Mouse (Mus musculus): ENCODE measurements at regions not wholly inside any gene's neighbourhood (a gene's known extent, or its start where the extent isn't known, plus 50 kb on each side); places are given as distances from the start of the nearest gene placed in this dataset.

DNA sequence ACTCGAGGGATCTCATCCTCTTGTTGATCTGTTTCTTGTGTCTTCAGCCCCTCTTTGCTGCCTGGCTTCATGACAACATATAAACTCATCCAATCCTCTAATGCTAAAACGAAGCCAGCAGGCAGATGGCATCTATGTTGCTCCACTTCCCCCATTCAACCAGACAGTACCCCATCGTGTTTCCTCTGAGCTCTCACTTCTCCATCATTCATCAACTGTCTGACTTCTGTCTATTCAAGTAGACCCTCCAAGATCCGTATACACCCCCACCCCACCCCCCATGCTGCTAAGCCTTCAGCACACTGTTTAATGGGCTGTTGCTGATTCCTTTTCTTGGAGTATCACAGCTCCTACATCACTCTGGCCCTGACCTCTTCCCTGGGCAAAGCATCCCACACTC lies 429.0 kb downstream of the Nedd1 start:
- ATAC-seq (ENCODE audit: insufficient number of reproducible peaks, insufficient read depth, low FRiP score, low TSS enrichment, low read depth), result no peak
- Histone ChIP-seq H3K9me3 (no peaks in the 10 kb centered on the region), H3K4me2 (no peak overlapping the region), H3K27ac (no peak overlapping the region), H3K36me3 (no peaks in the 10 kb centered on the region), H3K4me1 (replicated peaks) (peaks cover 14% of the 10 kb centered on the region; the same call in 1 of the 2 replicates), H3K27me3 (no peaks in the 10 kb centered on the region), H3K4me3 (replicated peaks) (no peak overlapping the region), H3K9ac (replicated peaks) (no peak overlapping the region)
- WGBS, result 68% methylated on average over 4 of the region's 4 CpGs

- Histone ChIP-seq H3K4me1 (replicated peaks) (no peaks in the 10 kb centered on the region), H3K27ac (no peak overlapping the region), H3K4me3 (replicated peaks) (no peak overlapping the region), H3K36me3 (no peaks in the 10 kb centered on the region), H3K9ac (replicated peaks) (no peak overlapping the region), H3K9me3 (no peaks in the 10 kb centered on the region), H3K27me3 (no peaks in the 10 kb centered on the region), H3K4me2 (no peak overlapping the region)
- no peak for ATAC-seq (ENCODE audit: insufficient number of reproducible peaks, insufficient read depth, low FRiP score, low TSS enrichment, low read depth)
- 66% methylated on average over 5 of the region's 5 CpGs for WGBS
Observed at GRCm38 (mm10) chr10:92289230-92289629, 433.0 kb downstream of the Nedd1 start.

DNA sequence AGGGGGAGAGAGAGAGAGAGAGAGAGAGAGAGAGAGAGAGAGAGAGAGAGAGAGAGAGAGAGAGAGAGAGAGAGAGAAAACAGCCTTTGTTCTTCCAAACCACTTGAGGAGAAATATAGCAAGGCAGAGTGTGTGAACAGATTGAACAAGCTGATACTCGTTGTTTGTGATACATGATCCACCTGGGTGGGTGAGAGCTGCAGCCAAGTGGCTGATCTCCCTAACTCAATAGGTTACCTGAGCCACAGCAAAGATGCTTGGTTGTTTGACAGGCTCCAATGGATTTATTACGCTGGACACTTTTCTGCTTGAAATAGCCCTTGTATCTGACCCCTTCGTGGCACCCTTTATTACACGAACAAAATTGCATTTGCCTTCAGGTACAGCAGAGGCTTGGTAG lies 438.0 kb downstream of the Nedd1 start:
- H3K4me2 ChIP-seq, result no peak overlapping the region
- no peak overlapping the region for H3K4me3 ChIP-seq (replicated peaks)
- 54% methylated on average over 4 of the region's 4 CpGs for WGBS
- no peaks in the 10 kb centered on the region for H3K4me1 ChIP-seq (replicated peaks)
- H3K9ac ChIP-seq (replicated peaks), result no peak overlapping the region
- H3K36me3 ChIP-seq, result no peaks in the 10 kb centered on the region
- no peaks in the 10 kb centered on the region for H3K27me3 ChIP-seq
- no peak for ATAC-seq (ENCODE audit: insufficient number of reproducible peaks, insufficient read depth, low FRiP score, low TSS enrichment, low read depth)
- no peak overlapping the region for H3K27ac ChIP-seq
- no peaks in the 10 kb centered on the region for H3K9me3 ChIP-seq

DNA sequence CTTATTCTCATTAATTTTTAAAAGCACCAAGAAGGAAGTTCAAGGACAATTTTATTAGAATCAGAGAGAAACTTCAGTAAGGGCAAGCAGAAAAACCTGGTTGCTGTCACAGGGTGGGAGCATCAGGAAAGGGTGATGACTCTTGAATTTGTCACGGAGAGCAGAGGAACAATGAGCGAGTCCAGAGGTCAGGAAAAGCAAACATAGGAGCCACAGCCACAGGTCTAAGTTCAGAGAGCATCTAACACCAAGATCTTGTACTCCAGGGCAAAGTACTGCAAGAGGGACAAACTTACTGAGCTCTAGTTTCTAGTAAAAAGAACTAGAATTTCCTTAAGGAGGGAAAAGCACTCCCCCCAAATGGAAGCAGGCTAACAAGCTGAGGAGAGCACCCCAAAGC lies 444.2 kb downstream of the Nedd1 start:
- no peak overlapping the region for H3K27ac ChIP-seq
- no peak overlapping the region for H3K4me2 ChIP-seq
- no peaks in the 10 kb centered on the region for H3K36me3 ChIP-seq
- 69% methylated on average over 2 of the region's 2 CpGs for WGBS
- H3K9me3 ChIP-seq, result no peaks in the 10 kb centered on the region
- no peak for ATAC-seq (ENCODE audit: insufficient number of reproducible peaks, insufficient read depth, low FRiP score, low TSS enrichment, low read depth)
- no peak overlapping the region for H3K9ac ChIP-seq (replicated peaks)
- H3K4me1 ChIP-seq (replicated peaks), result 0 out of 2 replicates have a peak, but pooled peaks cover 7% of the 10 kb centered on the region
- no peaks in the 10 kb centered on the region for H3K27me3 ChIP-seq
- no peak overlapping the region for H3K4me3 ChIP-seq (replicated peaks)

DNA sequence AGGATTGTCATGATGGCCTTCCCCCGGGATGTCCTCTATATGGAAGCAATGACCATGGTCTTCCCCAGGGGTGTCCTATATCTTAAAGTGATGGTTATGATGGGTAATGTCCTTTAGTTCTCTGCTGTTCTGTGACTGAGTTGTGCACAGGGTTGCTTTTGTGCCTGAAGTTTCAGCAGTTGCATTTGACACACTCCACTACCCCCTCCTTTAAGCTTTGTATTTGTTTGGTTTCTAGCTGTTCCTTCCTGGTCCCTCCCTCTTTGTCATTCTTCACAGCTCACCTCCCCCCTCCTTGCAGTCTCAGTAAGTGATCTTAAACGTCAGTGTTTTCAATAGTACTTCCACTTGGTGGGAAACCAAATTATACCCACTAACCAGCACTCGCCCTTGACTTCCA lies 464.4 kb downstream of the Nedd1 start:
- H3K36me3 ChIP-seq, result no peaks in the 10 kb centered on the region
- H3K27me3 ChIP-seq, result no peaks in the 10 kb centered on the region
- no peaks in the 10 kb centered on the region for H3K9me3 ChIP-seq
- H3K4me2 ChIP-seq, result no peak overlapping the region
- ATAC-seq (ENCODE audit: insufficient number of reproducible peaks, insufficient read depth, low FRiP score, low TSS enrichment, low read depth), result no peak
- WGBS, result 74% methylated on average over 3 of the region's 3 CpGs
- H3K4me3 ChIP-seq (replicated peaks), result no peak overlapping the region
- no peak overlapping the region for H3K27ac ChIP-seq
- no peak overlapping the region for H3K9ac ChIP-seq (replicated peaks)
- no peaks in the 10 kb centered on the region for H3K4me1 ChIP-seq (replicated peaks)

DNA sequence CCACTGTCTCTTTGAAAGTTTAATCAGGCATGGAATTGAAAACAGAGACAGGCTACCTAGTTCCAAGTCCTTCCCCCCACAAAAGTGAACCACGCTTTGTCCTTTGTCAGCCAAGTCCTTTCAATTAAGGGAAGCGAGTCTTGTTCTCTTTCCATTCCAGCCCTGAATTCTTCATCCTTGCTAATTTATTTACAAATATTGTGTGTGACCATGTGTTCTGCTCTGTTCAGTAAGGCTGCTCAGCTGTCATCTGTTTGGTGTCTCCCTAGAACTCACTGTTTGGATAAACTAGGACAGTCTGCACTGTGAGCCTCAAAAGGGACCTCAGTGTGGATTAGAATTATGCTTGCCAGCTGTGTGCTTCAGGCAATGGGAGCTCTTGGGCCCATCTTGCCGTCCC lies 473.6 kb downstream of the Nedd1 start:
- H3K4me2 ChIP-seq, result no peak overlapping the region
- peaks cover 3% of the 10 kb centered on the region; the same call in 1 of the 2 replicates for H3K4me1 ChIP-seq (replicated peaks)
- 59% methylated on average over 3 of the region's 3 CpGs for whole genome bisulfite sequencing
- no peak overlapping the region for H3K9ac ChIP-seq (replicated peaks)
- H3K27me3 ChIP-seq, result no peaks in the 10 kb centered on the region
- H3K4me3 ChIP-seq (replicated peaks), result no peak overlapping the region
- H3K27ac ChIP-seq, result no peak overlapping the region
- ATAC-seq (ENCODE audit: insufficient number of reproducible peaks, insufficient read depth, low FRiP score, low TSS enrichment, low read depth), result no peak
- H3K9me3 ChIP-seq, result no peaks in the 10 kb centered on the region
- H3K36me3 ChIP-seq, result no peaks in the 10 kb centered on the region

DNA sequence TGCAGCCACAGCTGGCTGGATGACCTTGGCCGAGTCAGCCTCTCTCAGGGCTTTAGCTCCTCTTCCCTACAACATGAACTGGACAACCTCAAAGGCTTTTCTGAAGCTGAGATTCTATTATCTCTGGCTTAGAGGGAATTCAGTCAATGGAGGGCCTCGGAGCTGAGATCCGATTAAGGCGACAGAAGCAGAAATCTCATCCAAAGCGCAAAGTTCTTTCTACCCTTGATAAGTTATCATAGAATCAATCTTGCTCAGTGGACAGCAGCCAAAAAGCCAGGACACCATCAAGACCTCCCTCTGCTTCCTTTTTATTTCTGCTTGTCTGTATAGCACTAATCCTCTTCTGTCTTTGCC lies 474.8 kb downstream of the Nedd1 start:
- H3K4me3 ChIP-seq (replicated peaks), result no peak overlapping the region
- no peak overlapping the region for H3K27ac ChIP-seq
- H3K27me3 ChIP-seq, result no peaks in the 10 kb centered on the region
- H3K4me1 ChIP-seq (replicated peaks), result peaks cover 3% of the 10 kb centered on the region; the same call in 1 of the 2 replicates
- H3K9ac ChIP-seq (replicated peaks), result no peak overlapping the region
- H3K9me3 ChIP-seq, result no peaks in the 10 kb centered on the region
- no peak overlapping the region for H3K4me2 ChIP-seq
- no peak for ATAC-seq (ENCODE audit: insufficient number of reproducible peaks, insufficient read depth, low FRiP score, low TSS enrichment, low read depth)
- 72% methylated on average over 5 of the region's 5 CpGs for WGBS
- no peaks in the 10 kb centered on the region for H3K36me3 ChIP-seq

GRCm38 (mm10) chr10:92246785-92247448 lies 475.3 kb downstream of the Nedd1 start:
- Histone ChIP-seq H3K36me3 (no peaks in the 10 kb centered on the region), H3K4me1 (replicated peaks) (peaks cover 3% of the 10 kb centered on the region; the same call in 1 of the 2 replicates), H3K9me3 (no peaks in the 10 kb centered on the region), H3K4me2 (no peak overlapping the region), H3K4me3 (replicated peaks) (no peak overlapping the region), H3K9ac (replicated peaks) (no peak overlapping the region), H3K27me3 (no peaks in the 10 kb centered on the region), H3K27ac (no peak overlapping the region)
- 35% methylated on average over 7 of the region's 7 CpGs for WGBS
- no peak for ATAC-seq (ENCODE audit: insufficient number of reproducible peaks, insufficient read depth, low FRiP score, low TSS enrichment, low read depth)

DNA sequence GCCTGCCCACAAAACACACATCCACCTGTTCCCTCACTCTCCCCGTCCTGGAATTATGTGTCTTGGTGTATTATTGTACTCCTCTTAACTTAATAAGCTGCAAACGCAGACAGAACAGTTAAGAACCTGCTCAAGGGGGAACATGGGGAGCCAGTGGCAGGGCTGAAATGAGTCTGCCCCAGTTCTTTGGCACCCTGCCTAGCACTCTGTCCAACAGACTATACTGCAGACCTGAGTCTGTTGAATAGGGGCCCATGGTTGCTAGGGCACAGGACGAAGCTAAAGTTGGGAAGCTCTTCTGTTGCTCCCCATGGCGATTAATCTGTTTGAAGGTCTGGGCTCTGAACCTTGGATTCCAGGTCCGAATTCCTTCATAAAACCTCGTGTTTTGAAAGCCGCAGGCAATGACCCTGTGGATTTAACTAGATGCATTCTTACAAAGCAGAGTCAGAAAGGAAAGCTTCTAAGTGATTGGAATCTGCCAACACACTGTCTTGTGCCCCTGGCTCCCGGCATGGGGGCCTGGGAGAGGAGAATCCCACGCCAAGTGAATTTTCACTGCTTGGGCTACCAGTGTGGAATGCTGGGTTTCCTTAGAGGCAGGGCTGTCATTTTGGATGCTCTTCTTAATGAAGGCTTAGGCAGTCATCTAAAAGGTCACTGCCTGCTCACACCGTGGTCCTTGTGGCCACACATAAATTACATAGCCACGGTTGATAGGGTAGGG lies 479.3 kb downstream of the Nedd1 start:
- Histone ChIP-seq H3K27me3 (no peaks in the 10 kb centered on the region), H3K9me3 (no peaks in the 10 kb centered on the region), H3K4me3 (replicated peaks) (no peak overlapping the region), H3K4me2 (no peak overlapping the region), H3K27ac (no peak overlapping the region), H3K4me1 (replicated peaks) (peaks cover 3% of the 10 kb centered on the region; the same call in 1 of the 2 replicates), H3K36me3 (no peaks in the 10 kb centered on the region), H3K9ac (replicated peaks) (no peak overlapping the region)
- WGBS, result 60% methylated on average over 11 of the region's 11 CpGs
- ATAC-seq (ENCODE audit: insufficient number of reproducible peaks, insufficient read depth, low FRiP score, low TSS enrichment, low read depth), result no peak; the same call in 1 of the 2 replicates

DNA sequence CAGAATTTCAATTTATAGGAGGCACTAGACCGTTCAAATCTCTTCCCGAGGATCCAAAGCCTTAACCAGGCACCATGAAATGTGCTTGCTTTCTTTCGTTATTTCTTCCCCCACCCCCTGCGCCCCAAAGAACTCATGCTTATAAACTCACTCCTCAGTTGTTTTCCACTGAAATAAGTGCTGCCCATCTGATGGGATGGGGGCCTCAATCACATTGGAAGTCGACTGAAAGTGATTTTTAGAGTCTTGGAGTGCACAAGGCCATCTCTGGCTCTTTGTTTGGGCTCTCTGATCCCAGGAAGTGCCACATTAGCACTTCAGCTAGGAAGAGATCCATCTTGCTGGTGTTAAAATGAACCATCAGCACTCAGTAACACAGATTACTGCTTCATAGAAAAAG lies 484.3 kb downstream of the Nedd1 start:
- WGBS, result 46% methylated on average over 5 of the region's 5 CpGs
- no peak overlapping the region for H3K9ac ChIP-seq (replicated peaks)

GRCm38 (mm10) chr10:92232081-92232480 lies 490.1 kb downstream of the Nedd1 start:
- H3K9me3 ChIP-seq, result no peaks in the 10 kb centered on the region
- no peaks in the 10 kb centered on the region for H3K27me3 ChIP-seq
- 68% methylated on average over 2 of the region's 2 CpGs for WGBS
- H3K4me3 ChIP-seq (replicated peaks), result no peak overlapping the region
- H3K36me3 ChIP-seq, result no peaks in the 10 kb centered on the region
- no peak overlapping the region for H3K4me2 ChIP-seq
- H3K27ac ChIP-seq, result no peak overlapping the region
- ATAC-seq (ENCODE audit: insufficient number of reproducible peaks, insufficient read depth, low FRiP score, low TSS enrichment, low read depth), result no peak
- H3K9ac ChIP-seq (replicated peaks), result no peak overlapping the region
- no peaks in the 10 kb centered on the region; the same call in 1 of the 2 replicates for H3K4me1 ChIP-seq (replicated peaks)

More for the DNA sequence above, 484.3 kb downstream of the Nedd1 start:
- Histone ChIP-seq H3K36me3 (no peaks in the 10 kb centered on the region), H3K27ac (no peak overlapping the region), H3K9me3 (no peaks in the 10 kb centered on the region), H3K4me3 (replicated peaks) (no peak overlapping the region), H3K27me3 (no peaks in the 10 kb centered on the region), H3K4me2 (no peak overlapping the region), H3K4me1 (replicated peaks) (no peaks in the 10 kb centered on the region; the same call in 1 of the 2 replicates)
- ATAC-seq (ENCODE audit: insufficient number of reproducible peaks, insufficient read depth, low FRiP score, low TSS enrichment, low read depth), result no peak

Data from limb, embryonic 12.5 days (tissue).